Mouse (Mus musculus) thymus, postnatal 14 days (tissue): ENCODE results near the gene Larp4b.

Source experiments
- DNase-seq: peaks from one replicate; pipeline ENCODE4 v3.0.0; 2021

Gene Larp4b

GRCm38 (mm10) chr13:9127715-9128114, 34.0 kb downstream of the Larp4b start:
- DNase-seq: no peak

GRCm38 (mm10) chr13:9128707-9129314, 35.1 kb downstream of the Larp4b start:
- DNase-seq: no peak

DNA sequence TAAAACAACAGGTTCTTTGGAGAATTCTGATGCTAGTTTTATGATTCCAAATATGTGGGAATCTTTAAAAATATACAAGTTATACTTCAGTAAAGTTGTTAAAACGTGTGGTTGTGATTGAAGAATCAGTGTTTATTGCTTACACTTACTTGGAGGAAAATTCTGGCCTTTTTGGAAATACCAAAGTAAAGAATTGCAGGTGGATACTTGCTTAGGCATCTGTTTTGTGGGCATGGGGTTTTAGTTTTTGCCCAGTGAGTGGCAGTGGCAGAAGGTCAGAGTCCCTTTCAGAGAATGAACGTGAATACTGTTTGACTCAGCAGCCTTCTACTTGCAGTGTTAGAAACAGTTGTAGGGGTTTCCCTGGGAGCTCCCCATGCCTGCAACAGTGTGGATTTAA, 40.7 kb downstream of the Larp4b start:
- no peak for DNase-seq

- no peak for DNase-seq
Measured at GRCm38 (mm10) chr13:9136088-9136487, 42.4 kb downstream of the Larp4b start.

GRCm38 (mm10) chr13:9136733-9137132, 43.1 kb downstream of the Larp4b start:
- no peak for DNase-seq

DNA sequence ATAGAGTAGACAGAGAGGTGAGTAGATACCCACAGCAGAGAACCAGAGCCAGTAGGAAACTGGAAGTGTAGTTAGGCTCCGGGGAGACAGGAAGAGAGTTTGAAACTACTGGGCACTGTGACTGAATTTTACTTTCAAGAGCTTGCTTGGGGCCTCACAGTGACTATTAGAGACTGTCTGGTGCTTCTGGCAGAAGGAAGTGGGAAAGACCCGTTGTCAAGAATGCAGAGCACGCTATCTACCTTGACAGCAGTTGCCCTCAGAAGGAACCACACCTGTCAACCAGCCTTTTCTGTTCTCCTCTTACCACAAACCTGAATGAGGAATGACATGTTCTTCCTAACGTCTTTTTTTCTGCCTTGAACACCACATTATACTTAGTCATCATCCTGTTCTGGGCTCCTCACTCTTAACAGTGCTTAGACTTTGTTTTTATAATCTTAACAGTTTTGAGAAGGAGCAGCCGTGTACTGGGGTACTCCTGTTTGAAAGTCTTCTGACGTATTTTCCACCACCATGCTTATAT, 45.8 kb downstream of the Larp4b start:
- no peak for DNase-seq

GRCm38 (mm10) chr13:9140204-9140603, 46.5 kb downstream of the Larp4b start:
- DNase-seq: no peak

DNA sequence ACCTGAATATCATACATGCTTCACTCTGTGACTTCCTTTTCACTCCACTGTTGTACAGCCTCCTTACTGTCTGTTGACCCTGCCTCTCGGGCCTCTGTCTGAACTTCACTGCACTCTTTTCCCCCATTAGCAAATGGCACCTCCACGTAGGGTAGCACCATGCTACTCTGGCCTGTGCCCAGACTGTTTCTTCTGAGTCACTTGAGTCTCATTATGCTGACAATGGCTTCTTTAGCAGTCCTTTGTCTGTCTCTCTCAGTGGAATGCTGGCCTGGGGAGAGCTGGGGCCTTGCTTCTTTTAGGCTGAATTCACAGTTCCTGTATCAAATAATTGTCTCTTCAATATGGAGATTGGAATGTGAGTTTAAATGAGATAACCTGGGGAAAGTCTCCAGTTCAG, 48.7 kb downstream of the Larp4b start:
- DNase-seq: no peak

GRCm38 (mm10) chr13:9148830-9149229, 55.1 kb downstream of the Larp4b start:
- no peak for DNase-seq

GRCm38 (mm10) chr13:9149473-9150217, 56.0 kb downstream of the Larp4b start:
- DNase-seq: no peak

DNA sequence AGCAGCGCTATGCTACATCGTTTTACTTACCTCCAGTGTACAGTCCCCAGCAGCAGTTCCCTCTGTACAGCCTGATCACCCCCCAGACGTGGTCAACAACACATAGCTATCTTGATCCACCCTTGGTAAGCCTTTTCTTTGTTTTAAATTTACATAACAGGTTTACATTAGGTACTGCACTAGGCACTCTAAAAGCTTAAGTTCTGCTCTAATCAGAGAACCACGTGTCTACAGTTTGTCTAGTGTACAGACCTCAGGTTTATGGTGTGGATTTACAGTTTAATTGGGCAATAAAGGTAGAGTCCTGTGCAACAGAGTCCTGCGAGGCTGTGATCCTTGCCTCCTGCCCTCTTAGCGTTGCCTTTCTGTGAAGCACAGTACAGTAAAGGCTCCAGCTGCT, 57.4 kb downstream of the Larp4b start:
- DNase-seq: no peak

DNA sequence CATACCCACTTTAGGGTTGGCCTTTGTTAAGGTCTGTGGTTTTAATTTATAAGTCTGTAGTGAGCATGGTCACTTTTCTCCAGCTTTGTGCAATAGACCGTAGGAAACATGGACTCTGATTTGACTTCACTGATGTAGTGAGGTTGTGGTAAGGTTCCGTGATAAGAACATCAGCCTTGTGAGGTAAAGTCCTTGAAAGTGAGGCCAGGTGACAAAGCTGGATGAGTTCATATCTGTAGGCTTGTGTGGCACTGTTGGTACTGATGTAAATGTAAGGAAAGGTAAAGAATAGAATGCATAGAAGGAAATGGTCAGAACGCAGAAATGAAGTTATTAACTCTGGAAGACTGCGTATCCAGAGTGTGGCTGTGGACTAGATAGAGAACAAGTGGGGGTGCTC, 57.9 kb downstream of the Larp4b start:
- no peak for DNase-seq

DNA sequence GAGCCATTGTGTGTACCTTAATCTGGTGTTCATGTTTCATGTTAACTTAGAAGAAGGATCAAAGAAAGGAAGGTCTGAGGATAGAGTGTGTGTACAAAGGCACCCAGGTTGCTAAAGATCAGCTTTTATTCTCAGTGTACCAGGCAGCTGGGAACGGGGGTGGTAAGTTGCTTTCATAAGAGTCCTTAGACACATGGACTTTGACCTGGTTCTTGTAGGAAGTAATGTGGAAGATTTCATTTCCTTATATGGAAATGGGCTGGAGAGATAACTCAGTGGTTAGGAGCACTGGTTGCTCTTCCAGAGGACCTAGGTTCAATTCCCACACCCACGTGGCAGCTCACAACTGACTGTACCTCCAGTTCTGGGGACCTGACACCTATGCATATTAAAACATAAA, 58.6 kb downstream of the Larp4b start:
- no peak for DNase-seq

DNA sequence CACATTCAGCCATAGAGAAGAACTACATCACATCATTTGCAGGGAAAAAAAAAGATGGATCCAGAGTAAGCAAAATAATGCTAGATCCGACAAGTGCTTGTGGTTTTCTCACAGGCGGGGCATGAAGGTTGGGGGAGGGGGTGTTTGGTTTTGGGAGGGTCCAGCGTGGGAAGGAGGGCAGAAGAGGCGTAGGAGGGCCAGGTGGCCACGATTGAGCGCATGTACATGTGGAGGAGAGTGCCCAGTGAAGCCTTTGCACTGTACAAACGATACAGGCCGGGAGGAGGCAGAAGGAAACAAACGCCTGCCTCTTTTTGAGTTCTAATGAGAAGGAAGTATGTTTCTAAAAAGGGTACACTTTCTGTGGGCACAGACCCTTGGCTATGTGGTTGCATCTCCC, 60.1 kb downstream of the Larp4b start:
- no peak for DNase-seq

DNA sequence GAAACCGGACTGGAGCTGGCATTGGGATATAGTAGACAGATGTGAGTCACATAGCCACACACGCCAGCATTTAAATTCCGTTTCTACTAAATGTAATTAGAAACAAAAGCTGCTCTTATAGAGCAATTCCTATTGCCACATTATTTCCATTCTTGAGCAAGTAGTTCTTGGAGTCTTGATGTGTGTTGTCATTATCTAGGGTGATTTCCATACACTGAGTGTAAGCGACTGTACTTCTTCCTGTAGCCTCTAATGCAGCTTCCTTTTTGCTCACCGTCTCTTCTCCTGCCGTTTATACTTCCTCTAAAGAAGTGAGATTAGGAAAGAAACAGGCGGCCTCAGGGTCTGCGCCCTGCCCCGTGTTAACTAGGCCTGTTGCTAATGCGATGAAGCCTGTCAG, 65.6 kb downstream of the Larp4b start:
- no peak for DNase-seq

GRCm38 (mm10) chr13:9162888-9163287, 69.2 kb downstream of the Larp4b start:
- DNase-seq: no peak

GRCm38 (mm10) chr13:9167842-9168241, 74.2 kb downstream of the Larp4b start:
- DNase-seq: no peak

DNA sequence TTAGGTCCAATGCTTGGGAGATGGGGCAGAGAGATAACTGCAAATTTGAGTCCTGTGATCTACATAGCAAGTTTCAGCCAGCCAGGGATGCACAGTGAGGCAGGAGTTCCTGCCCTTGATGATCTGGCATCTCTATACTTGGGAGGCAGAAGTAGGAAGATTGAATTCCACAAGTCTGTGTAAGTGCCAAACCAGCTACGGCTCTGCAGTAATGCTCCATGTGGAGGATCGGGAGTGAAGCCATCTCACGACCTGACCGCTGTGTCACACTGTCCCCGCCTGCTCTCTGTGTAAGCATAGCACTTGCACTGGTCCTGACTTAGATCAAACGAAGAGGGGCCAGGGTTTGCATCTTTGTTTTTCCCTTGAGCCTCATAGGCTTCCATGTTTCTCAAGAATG, 75.9 kb downstream of the Larp4b start:
- DNase-seq: no peak

DNA sequence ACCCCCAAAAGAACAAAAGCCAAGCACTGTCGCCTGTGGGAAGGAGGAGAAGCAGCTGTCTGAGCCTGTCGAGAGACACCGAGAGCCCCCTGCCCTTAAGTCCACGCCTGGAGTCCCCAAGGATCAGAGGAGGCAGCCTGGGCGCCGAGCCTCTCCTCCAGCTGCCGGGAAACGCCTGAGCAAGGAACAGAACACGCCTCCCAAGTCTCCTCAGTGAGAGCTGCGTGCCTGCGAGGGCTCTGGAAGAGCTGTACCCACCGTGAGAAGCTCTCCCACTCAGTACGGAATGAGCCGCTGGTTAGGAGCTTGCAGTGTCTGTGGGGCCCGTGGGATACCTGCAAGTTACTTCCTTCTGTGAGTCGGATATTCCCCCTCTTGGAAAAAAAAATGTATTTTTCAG, 77.0 kb downstream of the Larp4b start:
- no peak for DNase-seq

DNA sequence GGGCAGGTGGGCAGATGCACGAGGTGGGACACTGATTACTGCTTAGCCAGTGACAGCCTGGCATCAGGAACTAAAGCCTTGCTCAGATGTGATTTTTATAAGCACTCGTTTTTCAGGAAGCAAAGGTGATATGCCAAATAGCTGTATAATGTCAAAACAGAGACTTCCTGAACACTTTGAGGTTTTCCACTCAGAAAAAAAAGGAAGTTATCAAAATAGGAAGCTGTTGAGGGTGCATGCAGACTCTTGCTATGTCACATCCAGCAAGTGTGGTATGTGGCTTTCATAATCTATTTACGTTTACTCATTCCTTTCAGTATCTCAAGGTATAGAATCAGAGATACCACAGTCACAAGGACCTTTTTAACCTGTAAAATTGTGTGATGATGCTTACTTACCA, 79.7 kb downstream of the Larp4b start:
- DNase-seq: no peak

DNA sequence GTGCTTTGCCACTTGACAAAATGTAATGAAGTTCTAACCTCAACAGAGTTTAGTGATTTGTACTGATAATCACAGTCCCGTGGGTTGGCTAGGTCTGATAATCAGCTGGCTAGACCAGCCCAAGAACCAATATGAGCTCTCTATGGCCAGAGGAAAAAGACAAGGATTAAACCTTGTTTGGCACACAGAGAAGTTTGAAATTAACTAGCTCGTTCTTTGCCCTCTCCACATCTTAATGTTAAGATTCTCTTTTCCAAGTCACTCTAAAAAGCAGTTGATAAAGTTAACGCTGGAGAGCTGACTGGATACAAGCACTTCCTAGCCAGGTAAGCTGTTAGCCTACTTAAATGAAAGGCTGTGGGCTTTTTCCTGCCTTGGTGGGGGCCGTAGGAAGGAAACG, 81.5 kb downstream of the Larp4b start:
- no peak for DNase-seq

GRCm38 (mm10) chr13:9178270-9178669, 84.6 kb downstream of the Larp4b start:
- no peak for DNase-seq

GRCm38 (mm10) chr13:9178718-9179117, 85.0 kb downstream of the Larp4b start:
- no peak for DNase-seq

DNA sequence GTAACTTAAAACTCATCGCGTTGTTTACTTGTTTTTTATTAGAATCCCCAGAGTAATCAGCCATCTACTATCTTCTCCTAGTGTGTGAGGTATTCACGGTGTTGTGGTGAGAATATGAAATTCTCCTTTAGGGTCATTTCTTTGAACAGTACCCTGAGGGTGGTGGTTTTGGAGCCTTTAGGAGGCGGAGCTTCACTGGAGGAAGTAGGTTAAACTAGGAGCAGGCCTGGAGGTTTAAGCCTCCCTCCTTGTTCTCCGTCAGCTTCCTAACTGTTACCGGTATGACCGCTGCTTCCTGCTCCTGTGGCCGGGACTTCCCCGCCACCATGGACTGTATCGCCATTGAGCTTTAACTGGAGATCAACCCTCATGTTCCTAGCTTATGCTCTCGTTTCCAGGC, 86.5 kb downstream of the Larp4b start:
- peak; percentile 23 for DNase-seq

- DNase-seq: no peak
Measured at GRCm38 (mm10) chr13:9181106-9181505, 87.4 kb downstream of the Larp4b start.
